Mouse (Mus musculus) MEL (cell line): ENCODE data around the gene Fscn1. TPM values are rescaled to one million over a fixed set of nuclear protein-coding genes. Genes with fewer than 3 reads are reported as not detected.

Source experiments
- DNase-seq: peaks from one replicate; pipeline ENCODE4 v3.0.0; 2011; ENCODE audit warnings: low read depth, low spot score
- H3K27ac ChIP-seq: 2 replicates; pipeline ENCODE4 v1.5.1; 2012; ENCODE audit warnings: low read depth, mild to moderate bottlenecking, control low read depth, low read length, moderate library complexity; ENCODE audit not compliant: control insufficient read depth
- H3K27me3 ChIP-seq, 2 experiments: fragments of 150-350 bp in 1 of 2; sonication (generic) in 1 of 2; 2 replicates each; pipeline ENCODE4 v1.6.1; 2012; ENCODE audit warnings: low read length in 2 of 2, mild to moderate bottlenecking in 2 of 2, improper control_type of control experiment in 1 of 2, moderate library complexity in 1 of 2; ENCODE audit not compliant: insufficient read depth in 2 of 2, control insufficient read depth in 1 of 2
- H3K36me3 ChIP-seq, 2 experiments: 2 replicates each; pipeline ENCODE4 v1.6.1; 2012 to 2014; ENCODE audit warnings: low read length in 2 of 2, improper control_type of control experiment in 1 of 2, inconsistent platforms in 1 of 2, mild to moderate bottlenecking in 1 of 2; ENCODE audit not compliant: insufficient read depth in 2 of 2, control insufficient read depth in 1 of 2
- H3K4me1 ChIP-seq, 2 experiments: fragments of 150-350 bp in 1 of 2; sonication (generic) in 1 of 2; 2 replicates each; pipeline ENCODE4 v1.6.1; 2012; ENCODE audit warnings: low read length in 2 of 2, improper control_type of control experiment in 1 of 2, mild to moderate bottlenecking in 1 of 2; ENCODE audit not compliant: insufficient read depth in 2 of 2, control insufficient read depth in 1 of 2
- H3K4me3 ChIP-seq, 2 experiments: fragments of 150-350 bp in 1 of 2; sonication (generic) in 1 of 2; 2 replicates each; pipeline ENCODE4 v1.5.1; 2012; ENCODE audit warnings: low read depth in 2 of 2, low read length in 2 of 2, mild to moderate bottlenecking in 2 of 2, moderate library complexity in 2 of 2, control low read depth in 1 of 2, improper control_type of control experiment in 1 of 2; ENCODE audit not compliant: control insufficient read depth in 1 of 2, insufficient read depth in 1 of 2
- H3K79me2 ChIP-seq: 2 replicates; pipeline ENCODE4 v1.6.1; 2012; ENCODE audit warnings: mild to moderate bottlenecking, low read length, moderate library complexity; ENCODE audit not compliant: control insufficient read depth, poor library complexity, insufficient read depth
- H3K9ac ChIP-seq: 2 replicates; pipeline ENCODE4 v1.6.1; 2012; ENCODE audit warnings: low read depth, mild to moderate bottlenecking, control low read depth, low read length, moderate library complexity; ENCODE audit not compliant: control insufficient read depth, poor library complexity, severe bottlenecking
- H3K9me3 ChIP-seq: fragments of 150-350 bp; sonication (generic); replicated peaks from 2 replicates; pipeline ENCODE4 v1.6.1; 2012; ENCODE audit warnings: mild to moderate bottlenecking, low read length, improper control_type of control experiment, moderate library complexity; ENCODE audit not compliant: insufficient read depth
- BHLHE40 ChIP-seq: IDR thresholded peaks from 2 replicates; pipeline ENCODE4 v1.6.1; 2012; ENCODE audit warnings: low read depth, mild to moderate bottlenecking, inconsistent platforms, low read length, improper control_type of control experiment, borderline replicate concordance
- CHD2 ChIP-seq: IDR thresholded peaks from 2 replicates; pipeline ENCODE4 v1.6.1; 2011; ENCODE audit warnings: low read length, improper control_type of control experiment
- CTCF ChIP-seq, 3 experiments: IDR thresholded peaks in 2 of 3; conservative IDR thresholded peaks in 1 of 3; 2 replicates each; pipeline ENCODE4 v1.5.1; 2011 to 2012; ENCODE audit warnings: low read length in 3 of 3, low read depth in 2 of 3, mild to moderate bottlenecking in 2 of 3, improper control_type of control experiment in 1 of 3, inconsistent platforms in 1 of 3, mixed read lengths in 1 of 3, moderate library complexity in 1 of 3; ENCODE audit not compliant: control insufficient read depth in 1 of 3, insufficient read depth in 1 of 3, poor library complexity in 1 of 3, severe bottlenecking in 1 of 3
- ELF1 ChIP-seq: IDR thresholded peaks from 2 replicates; pipeline ENCODE4 v1.6.1; 2014; ENCODE audit warnings: low read depth, mild to moderate bottlenecking, inconsistent platforms, low read length, improper control_type of control experiment, moderate library complexity
- GABPA ChIP-seq: IDR thresholded peaks from 2 replicates; pipeline ENCODE4 v1.6.1; 2012; ENCODE audit warnings: low read depth, mild to moderate bottlenecking, inconsistent platforms, low read length, improper control_type of control experiment, moderate library complexity
- HCFC1 ChIP-seq: IDR thresholded peaks from 2 replicates; pipeline ENCODE4 v1.6.1; 2012; ENCODE audit warnings: low read depth, mild to moderate bottlenecking, inconsistent platforms, low read length, improper control_type of control experiment, moderate library complexity
- KAT2A ChIP-seq: conservative IDR thresholded peaks from 2 replicates; pipeline ENCODE4 v1.6.1; 2012; ENCODE audit warnings: low read depth, low read length, improper control_type of control experiment, inconsistent platforms
- MAFK ChIP-seq: IDR thresholded peaks from 2 replicates; pipeline ENCODE4 v1.6.1; 2011; ENCODE audit warnings: low read depth, mild to moderate bottlenecking, low read length, improper control_type of control experiment, borderline replicate concordance
- MXI1 ChIP-seq: IDR thresholded peaks from 2 replicates; pipeline ENCODE4 v1.6.1; 2011; ENCODE audit warnings: mild to moderate bottlenecking, low read depth, low read length, improper control_type of control experiment
- MYB ChIP-seq: IDR thresholded peaks from 2 replicates; pipeline ENCODE4 v1.6.1; 2011; ENCODE audit warnings: mild to moderate bottlenecking, low read depth, low read length, improper control_type of control experiment
- NELFE ChIP-seq: IDR thresholded peaks from 2 replicates; pipeline ENCODE4 v1.6.1; 2011; ENCODE audit warnings: low read depth, low read length, improper control_type of control experiment
- POLR2AphosphoS2 ChIP-seq: IDR thresholded peaks from 2 replicates; pipeline ENCODE4 v1.6.1; 2011; ENCODE audit warnings: low read length, improper control_type of control experiment
- POLR2AphosphoS5 ChIP-seq: IDR thresholded peaks from 2 replicates; pipeline ENCODE4 v1.6.1; 2012; ENCODE audit warnings: low read depth, borderline replicate concordance, mild to moderate bottlenecking, inconsistent platforms, low read length, moderate library complexity, mixed read lengths
- RAD21 ChIP-seq: IDR thresholded peaks from 2 replicates; pipeline ENCODE4 v1.6.1; 2011; ENCODE audit warnings: mild to moderate bottlenecking, low read depth, low read length, improper control_type of control experiment
- RCOR1 ChIP-seq: IDR thresholded peaks from 2 replicates; pipeline ENCODE4 v1.6.1; 2012; ENCODE audit warnings: low read depth, mild to moderate bottlenecking, inconsistent platforms, low read length, improper control_type of control experiment
- SIN3A ChIP-seq: IDR thresholded peaks from 2 replicates; pipeline ENCODE4 v1.6.1; 2012; ENCODE audit warnings: low read length, improper control_type of control experiment, inconsistent platforms
- SMC3 ChIP-seq: IDR thresholded peaks from 2 replicates; pipeline ENCODE4 v1.6.1; 2011; ENCODE audit warnings: low read depth, low read length, improper control_type of control experiment
- TAL1 ChIP-seq: IDR thresholded peaks from 2 replicates; pipeline ENCODE4 v1.6.1; 2012; ENCODE audit warnings: mild to moderate bottlenecking, inconsistent platforms, low read length, moderate library complexity, mixed read lengths
- UBTF ChIP-seq: IDR thresholded peaks from 2 replicates; pipeline ENCODE4 v1.6.1; 2012; ENCODE audit warnings: low read depth, mild to moderate bottlenecking, inconsistent platforms, low read length, improper control_type of control experiment, moderate library complexity, borderline replicate concordance; ENCODE audit not compliant: insufficient read depth
- USF2 ChIP-seq, 2 experiments: IDR thresholded peaks; 2 replicates each; pipeline ENCODE4 v1.6.1; 2011 to 2012; ENCODE audit warnings: improper control_type of control experiment in 2 of 2, low read length in 2 of 2, borderline replicate concordance in 1 of 2, inconsistent platforms in 1 of 2, low read depth in 1 of 2, mild to moderate bottlenecking in 1 of 2; ENCODE audit not compliant: insufficient read depth in 1 of 2
- ZC3H11A ChIP-seq: IDR thresholded peaks from 2 replicates; pipeline ENCODE4 v1.6.1; 2012; ENCODE audit warnings: low read depth, mild to moderate bottlenecking, inconsistent platforms, low read length, improper control_type of control experiment
- ZNF384 ChIP-seq: IDR thresholded peaks from 2 replicates; pipeline ENCODE4 v1.6.1; 2012; ENCODE audit warnings: low read depth, mild to moderate bottlenecking, inconsistent platforms, low read length, improper control_type of control experiment
- polyA plus RNA-seq, 2 experiments: library from polyadenylated mRNA; stranded (reverse) in 1 of 2; unstranded in 1 of 2; fragments of >175 nt in 1 of 2; fragments of >200 nt in 1 of 2; gene quantifications; 2 replicates each; pipeline versions ENCODE4 v1.2.1 to v1.2.4; 2012; ENCODE audit warnings: low replicate concordance in 2 of 2, low read depth in 1 of 2; ENCODE audit not compliant: insufficient read length in 2 of 2, insufficient read depth in 1 of 2, missing spikeins in 1 of 2
- total RNA-seq: library from RNA; depleted of rRNA; stranded (reverse); fragments of 300-350 nt; gene quantifications from 2 replicates; pipeline ENCODE4 v1.2.3, GENCODE M21; 2012

Fscn1 gene
- total and polyA plus RNA-seq, 3 experiments, result not detected

DNA sequence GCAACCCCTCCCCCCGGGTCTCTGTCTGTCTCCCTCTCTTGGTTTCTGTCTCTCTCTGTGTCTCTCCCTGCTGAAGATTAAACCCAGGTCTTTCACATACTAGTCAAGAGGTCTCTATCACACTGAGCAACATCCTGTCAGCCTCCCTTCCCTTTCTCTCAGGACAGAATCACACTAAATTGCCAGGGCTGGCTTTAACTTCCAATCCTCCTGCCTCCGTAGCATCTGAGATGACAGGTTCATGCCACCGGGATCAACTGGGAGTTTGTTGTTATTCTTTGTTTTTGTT lies 33.3 kb upstream of the Fscn1 start:
- Histone ChIP-seq H3K9ac (no peak overlapping the region), H3K27me3 (no peaks in the 10 kb centered on the region), H3K4me1 (peaks cover 11 to 48% of the 10 kb centered on the region in 2 experiments), H3K36me3 (peaks cover 0 to 31% of the 10 kb centered on the region in 2 experiments; a peak in 2 of 4 replicates), H3K79me2 (peaks cover 4% of the 10 kb centered on the region; the same call in 1 of the 2 replicates), H3K4me3 (no peak overlapping the region), H3K27ac (peak overlapping the region; percentile 78), H3K9me3 (no peaks in the 10 kb centered on the region)
- TF ChIP-seq USF2 (IDR thresholded peaks at IDR 0.05; ENCODE audit: borderline replicate concordance in 1 of 2, insufficient read depth in 1 of 2, low read depth in 1 of 2, low read length in 2 of 2) (no peak), TAL1 (no peak), ZNF384 (no peak), MYB (no peak), UBTF (no peak), SIN3A (no peak), POLR2AphosphoS2 (no peak)
- peak; percentile 41 for DNase-seq

DNA sequence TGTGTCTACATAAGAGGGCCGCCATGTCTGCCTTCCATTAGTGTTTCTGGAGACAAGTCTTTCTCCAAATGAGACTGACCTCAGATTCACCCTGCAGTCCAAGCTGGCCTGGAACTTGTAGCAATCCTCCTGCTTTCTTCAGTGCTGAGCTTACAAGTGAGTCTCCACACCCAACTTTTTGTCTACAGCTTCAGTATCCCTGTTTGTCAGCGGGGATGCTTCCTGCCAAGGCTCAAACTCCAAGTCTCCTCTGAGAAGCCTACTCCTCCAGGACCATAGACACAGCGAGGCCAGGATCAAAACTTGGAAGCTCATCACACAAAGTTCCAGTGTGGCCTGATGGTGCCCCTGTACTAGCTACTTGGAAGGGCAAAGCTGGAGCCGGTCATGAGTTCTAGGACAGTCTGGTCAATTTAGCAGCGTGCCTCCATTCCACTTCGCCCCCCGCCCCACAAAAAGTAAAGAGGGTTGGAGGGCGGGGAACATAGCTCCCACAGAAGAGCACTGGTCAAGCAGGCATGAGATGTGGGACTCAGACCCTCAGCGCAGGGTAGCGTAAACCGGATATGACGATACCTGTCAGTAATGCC lies 32.7 kb upstream of the Fscn1 start:
- TF ChIP-seq SMC3 (no peak), CHD2 (no peak), POLR2AphosphoS5 (no peak)
- H3K27ac ChIP-seq, result peak overlapping the region; percentile 78

DNA sequence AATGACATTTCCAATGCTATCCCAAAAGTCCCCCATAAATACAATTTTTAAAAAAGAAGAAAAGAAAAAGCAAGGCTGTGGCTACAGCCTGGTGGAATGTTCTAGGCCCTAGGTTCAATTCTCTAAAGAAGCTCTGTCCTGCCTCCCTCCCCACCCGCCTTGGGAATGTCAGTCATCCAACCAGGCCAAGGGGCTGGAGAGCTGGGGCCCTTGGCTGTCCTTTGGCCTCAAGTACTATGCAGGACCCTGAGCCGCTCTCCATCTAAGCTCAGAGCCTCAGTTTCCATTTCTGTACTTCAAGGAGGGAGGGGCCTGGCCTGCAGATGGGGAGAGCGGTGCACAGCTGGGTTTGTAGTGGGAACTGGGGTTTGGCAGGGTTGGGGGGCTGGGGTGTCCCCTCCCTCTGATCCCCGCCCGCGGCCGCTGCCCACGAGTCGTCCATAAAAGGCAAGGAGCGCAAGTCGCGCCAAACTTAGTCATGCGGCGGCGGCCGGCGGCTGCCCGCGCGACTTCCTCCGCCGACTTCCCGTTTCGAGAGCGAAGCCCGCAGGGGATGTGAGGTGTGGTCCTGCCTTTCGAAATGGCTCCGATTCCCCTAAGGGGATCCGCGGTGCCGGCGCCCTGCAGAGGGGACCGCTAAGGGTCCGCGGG lies 31.3 kb upstream of the Fscn1 start:
- H3K4me1 ChIP-seq, result peaks cover 5 to 42% of the 10 kb centered on the region in 2 experiments; a peak in 3 of 4 replicates
- H3K9me3 ChIP-seq, result no peaks in the 10 kb centered on the region
- peak overlapping the region; percentile 58 to 89 for H3K4me3 ChIP-seq
- DNase-seq, result peak; percentile 90
- H3K27me3 ChIP-seq, result no peaks in the 10 kb centered on the region
- peaks cover 0 to 22% of the 10 kb centered on the region in 2 experiments; a peak in 2 of 4 replicates for H3K36me3 ChIP-seq
- peak overlapping the region; percentile 74 for H3K9ac ChIP-seq
- peak overlapping the region; percentile 73 for H3K27ac ChIP-seq
- H3K79me2 ChIP-seq, result peaks cover 4% of the 10 kb centered on the region; the same call in 1 of the 2 replicates
- TF ChIP-seq RCOR1 (peak; percentile 39; the same call in 1 of the 2 replicates), MXI1 (peak; percentile 70; the same call in 1 of the 2 replicates), ELF1 (peak; percentile 53; the same call in 1 of the 2 replicates), RAD21 (no peak), ZC3H11A (no peak), BHLHE40 (peak; percentile 48; the same call in 1 of the 2 replicates), SMC3 (0 out of 2 replicates have a peak, but pooled peaks have one; percentile 10), MAFK (no peak), GABPA (no peak), TAL1 (no peak), SIN3A (peak; percentile 77), ZNF384 (0 out of 2 replicates have a peak, but pooled peaks have one; percentile 36), MYB (no peak), POLR2AphosphoS2 (peak; percentile 58), CTCF (IDR thresholded peaks at IDR 0.05 in 2 of 3, conservative IDR thresholded peaks at IDR 0.05 in 1 of 3; ENCODE audit: control insufficient read depth in 1 of 3, insufficient read depth in 1 of 3, low read depth in 2 of 3, low read length in 3 of 3, poor library complexity in 1 of 3, severe bottlenecking in 1 of 3) (no peak), HCFC1 (peak; percentile 77), POLR2AphosphoS5 (no peak), NELFE (peak; percentile 79), KAT2A (no peak; the same call in 1 of the 2 replicates), CHD2 (no peak)

More for the DNA sequence above, 32.7 kb upstream of the Fscn1 start:
- no peak overlapping the region for H3K4me3 ChIP-seq
- H3K79me2 ChIP-seq, result peaks cover 4% of the 10 kb centered on the region; the same call in 1 of the 2 replicates
- H3K9me3 ChIP-seq, result no peaks in the 10 kb centered on the region
- H3K9ac ChIP-seq, result no peak overlapping the region
- DNase-seq, result no peak
- H3K27me3 ChIP-seq, result no peaks in the 10 kb centered on the region
- peaks cover 0 to 27% of the 10 kb centered on the region in 2 experiments; a peak in 2 of 4 replicates for H3K36me3 ChIP-seq
- peaks cover 6 to 43% of the 10 kb centered on the region in 2 experiments for H3K4me1 ChIP-seq
